Mouse (Mus musculus) small intestine, adult 2 months (tissue): ENCODE measurements around the gene Slc5a3. TPM values are rescaled to one million over a fixed set of nuclear protein-coding genes. Genes with fewer than 3 reads are reported as not detected.

Source experiments
- H3K27ac ChIP-seq: fragments of 200-500 bp; 2 replicates; pipeline ENCODE4 v1.5.1; 2012; ENCODE audit warnings: low read depth, low read length, control low read depth, inconsistent platforms; ENCODE audit not compliant: insufficient read depth
- H3K27me3 ChIP-seq: fragments of 200-500 bp; 2 replicates; pipeline ENCODE4 v1.6.1; 2012; ENCODE audit warnings: mild to moderate bottlenecking, moderate library complexity, low read length, inconsistent platforms; ENCODE audit not compliant: control insufficient read depth, insufficient read depth
- H3K36me3 ChIP-seq: fragments of 200-500 bp; 2 replicates; pipeline ENCODE4 v1.6.1; 2012; ENCODE audit warnings: mild to moderate bottlenecking, low read length, control low read depth, inconsistent platforms; ENCODE audit not compliant: control insufficient read depth, insufficient read depth
- H3K4me1 ChIP-seq: fragments of 200-500 bp; 2 replicates; pipeline ENCODE4 v1.6.1; 2012; ENCODE audit warnings: low read length, inconsistent platforms, mixed read lengths; ENCODE audit not compliant: control insufficient read depth, insufficient read depth, insufficient read length
- H3K4me3 ChIP-seq: fragments of 200-500 bp; 2 replicates; pipeline ENCODE4 v1.5.1; 2012; ENCODE audit warnings: low read depth, mild to moderate bottlenecking, control low read depth, inconsistent platforms, low read length, moderate library complexity
- CTCF ChIP-seq: fragments of 200-500 bp; IDR thresholded peaks from 2 replicates; pipeline ENCODE4 v1.5.1; 2012; ENCODE audit warnings: low read depth, mild to moderate bottlenecking, control low read depth, inconsistent platforms, low read length, moderate library complexity, mixed read lengths; ENCODE audit not compliant: insufficient replicate concordance, insufficient read length; ENCODE audit errors: extremely low read depth
- POLR2A ChIP-seq: fragments of 200-500 bp; IDR thresholded peaks from 2 replicates; pipeline ENCODE4 v1.6.1; 2012; ENCODE audit warnings: low read depth, mild to moderate bottlenecking, control low read depth, inconsistent platforms, low read length, moderate library complexity
- WGBS: fragments of 180-500 bp; shearing (Covaris S2); methylation state at CpG from one replicate; pipeline ENCODE4 v1.1.7; 2018; 5-methylcytosine and 5-hydroxymethylcytosine counted together
- polyA plus RNA-seq: library from polyadenylated mRNA; depleted of rRNA; stranded (reverse); fragments of >200 nt; gene quantifications from 2 replicates; pipeline ENCODE4 v1.2.3, GENCODE M21; 2012

Slc5a3 gene
- polyA plus RNA-seq, 1 experiment, result 0.24 TPM

DNA sequence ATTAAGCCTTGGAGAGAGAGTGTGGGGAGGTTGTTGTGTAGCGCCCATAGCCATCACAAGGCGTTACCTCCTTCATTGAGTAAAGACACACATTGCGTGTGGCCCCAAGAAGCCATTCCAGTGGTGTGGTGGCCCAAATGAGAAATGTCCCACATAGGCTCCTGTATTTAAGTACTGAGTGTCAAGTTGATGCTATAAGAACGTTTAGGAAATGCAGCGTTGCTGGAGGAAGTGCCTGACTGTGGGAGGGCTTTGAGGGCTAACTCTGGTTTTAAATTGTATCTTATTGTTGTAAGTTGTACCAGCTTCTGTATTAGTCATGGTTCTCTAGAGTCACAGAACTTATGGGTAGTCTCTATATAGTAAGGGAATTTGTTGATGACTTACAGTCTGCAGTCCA is 49.2 kb downstream of the Slc5a3 start:
- Histone ChIP-seq H3K4me3 (no peak overlapping the region), H3K27ac (no peak overlapping the region), H3K4me1 (peaks cover 2% of the 10 kb centered on the region; the same call in 1 of the 2 replicates), H3K27me3 (no peaks in the 10 kb centered on the region), H3K36me3 (peaks cover 3% of the 10 kb centered on the region; the same call in 1 of the 2 replicates)
- TF ChIP-seq POLR2A (no peak), CTCF (no peak)
- WGBS, result 89% methylated on average over 5 of the region's 5 CpGs

DNA sequence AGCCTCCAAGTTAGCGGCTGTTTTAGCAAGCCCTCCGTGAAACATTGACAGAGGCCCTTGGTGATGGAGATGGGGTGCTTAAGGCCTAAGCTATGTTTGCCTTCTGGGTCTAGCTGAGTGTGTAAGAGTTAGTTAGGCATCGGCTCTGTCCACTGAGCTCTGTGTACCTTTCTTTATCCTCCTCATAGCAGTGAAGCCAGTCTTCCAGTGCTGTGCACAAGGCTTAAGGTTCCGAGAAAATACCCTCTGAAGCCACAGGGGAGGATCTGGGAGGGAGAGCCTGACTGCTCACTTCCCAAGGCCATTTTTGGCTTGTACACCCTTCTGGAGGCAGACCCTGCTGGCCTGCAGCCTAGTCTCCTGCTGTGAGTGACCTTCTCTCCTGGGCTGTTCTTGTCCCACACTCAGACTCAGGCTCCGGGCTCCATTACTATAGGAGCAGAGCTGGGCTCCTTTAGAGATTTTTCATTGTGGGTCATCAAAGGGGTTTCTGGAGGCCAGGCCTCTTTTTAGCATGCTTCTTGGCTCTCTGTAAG is 56.7 kb downstream of the Slc5a3 start:
- peaks cover 2% of the 10 kb centered on the region; the same call in 1 of the 2 replicates for H3K4me1 ChIP-seq
- no peak overlapping the region for H3K27ac ChIP-seq
- H3K4me3 ChIP-seq, result no peak overlapping the region
- H3K27me3 ChIP-seq, result no peaks in the 10 kb centered on the region
- peaks cover 6% of the 10 kb centered on the region; the same call in 1 of the 2 replicates for H3K36me3 ChIP-seq
- no peak for TF ChIP-seq CTCF
- 87% methylated on average over 5 of the region's 5 CpGs for WGBS

DNA sequence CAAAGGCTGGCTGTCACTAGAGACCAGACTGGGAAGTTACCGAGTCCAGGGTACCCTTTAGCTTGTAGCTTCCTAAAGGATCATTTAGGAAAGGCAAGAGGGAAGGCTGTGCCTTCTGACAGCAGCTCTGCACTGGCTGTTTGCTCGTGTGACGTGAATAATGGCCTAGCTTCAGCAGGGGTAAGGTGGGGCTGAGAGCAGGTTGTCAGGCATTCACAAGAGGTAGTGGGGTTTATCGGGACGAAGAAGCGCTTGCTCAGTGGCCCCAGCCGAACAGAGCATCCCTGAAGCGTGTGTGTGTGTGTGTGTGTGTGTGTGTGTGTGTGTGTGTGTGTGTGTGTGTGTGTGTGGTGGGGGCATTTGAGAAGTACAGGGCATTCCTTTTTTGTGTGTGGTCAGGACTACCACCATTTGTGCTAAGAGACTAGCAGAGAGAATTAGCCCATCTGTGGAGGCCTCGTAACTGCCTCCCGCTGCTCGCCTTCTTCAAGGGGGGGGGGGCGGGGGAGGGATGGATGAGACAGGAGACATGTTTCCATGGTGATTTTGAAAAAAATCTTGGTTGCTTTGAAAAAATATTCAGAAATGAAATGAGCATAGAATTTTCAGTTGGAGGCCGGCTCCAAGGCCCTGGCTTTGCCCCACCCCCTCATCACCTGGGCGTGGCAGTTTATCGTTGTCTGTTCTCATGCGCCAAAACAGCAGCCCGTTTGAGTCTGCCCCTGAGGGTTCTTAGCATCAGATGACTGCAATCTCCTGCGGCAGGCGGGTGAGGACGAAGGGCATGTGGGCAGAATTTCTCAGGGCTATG is 57.7 kb downstream of the Slc5a3 start:
- WGBS, result 46% methylated on average over 20 of the region's 20 CpGs
- no peak overlapping the region for H3K4me3 ChIP-seq
- peaks cover 6% of the 10 kb centered on the region; the same call in 1 of the 2 replicates for H3K36me3 ChIP-seq
- H3K4me1 ChIP-seq, result no peaks in the 10 kb centered on the region; the same call in 1 of the 2 replicates
- TF ChIP-seq CTCF (no peak), POLR2A (no peak)
- H3K27ac ChIP-seq, result no peak overlapping the region
- H3K27me3 ChIP-seq, result no peaks in the 10 kb centered on the region

GRCm38 (mm10) chr16:92117337-92118209 is 59.5 kb downstream of the Slc5a3 start:
- H3K27ac ChIP-seq, result no peak overlapping the region
- TF ChIP-seq POLR2A (no peak), CTCF (no peak)
- no peak overlapping the region for H3K4me3 ChIP-seq
- no peaks in the 10 kb centered on the region for H3K27me3 ChIP-seq
- 0 out of 2 replicates have a peak, but pooled peaks cover under 1% of the 10 kb centered on the region for H3K36me3 ChIP-seq
- WGBS, result 88% methylated on average over 9 of the region's 9 CpGs
- H3K4me1 ChIP-seq, result no peaks in the 10 kb centered on the region; the same call in 1 of the 2 replicates

DNA sequence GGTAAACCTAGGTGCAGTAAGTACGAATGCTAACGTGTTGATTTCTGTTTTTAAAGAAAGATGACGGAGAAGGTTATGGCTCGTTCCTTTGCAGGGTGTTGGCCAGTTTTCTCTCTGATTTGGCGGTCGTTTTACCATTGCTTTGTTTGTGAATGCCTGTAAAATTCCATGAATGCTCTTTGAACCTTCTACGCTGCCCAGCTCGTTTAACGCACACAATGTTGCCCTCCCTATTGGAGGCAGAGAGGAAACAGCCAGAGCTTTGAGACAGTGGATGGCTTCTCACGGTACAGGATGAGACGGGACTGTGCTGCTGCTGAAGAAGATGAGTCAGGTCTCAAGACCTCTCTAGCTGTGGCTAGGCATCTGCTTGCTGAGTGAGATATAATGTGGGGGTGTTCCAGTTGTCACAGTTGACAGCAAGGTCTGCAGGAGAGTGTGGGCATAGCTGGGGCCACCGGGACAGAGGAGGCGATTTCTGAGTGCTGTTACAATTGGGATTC is 60.9 kb downstream of the Slc5a3 start:
- Histone ChIP-seq H3K4me3 (no peak overlapping the region), H3K27me3 (no peaks in the 10 kb centered on the region), H3K36me3 (no peaks in the 10 kb centered on the region), H3K27ac (no peak overlapping the region), H3K4me1 (no peaks in the 10 kb centered on the region; the same call in 1 of the 2 replicates)
- 41% methylated on average over 13 of the region's 13 CpGs for WGBS
- no peak for TF ChIP-seq POLR2A
- no peak for TF ChIP-seq CTCF

DNA sequence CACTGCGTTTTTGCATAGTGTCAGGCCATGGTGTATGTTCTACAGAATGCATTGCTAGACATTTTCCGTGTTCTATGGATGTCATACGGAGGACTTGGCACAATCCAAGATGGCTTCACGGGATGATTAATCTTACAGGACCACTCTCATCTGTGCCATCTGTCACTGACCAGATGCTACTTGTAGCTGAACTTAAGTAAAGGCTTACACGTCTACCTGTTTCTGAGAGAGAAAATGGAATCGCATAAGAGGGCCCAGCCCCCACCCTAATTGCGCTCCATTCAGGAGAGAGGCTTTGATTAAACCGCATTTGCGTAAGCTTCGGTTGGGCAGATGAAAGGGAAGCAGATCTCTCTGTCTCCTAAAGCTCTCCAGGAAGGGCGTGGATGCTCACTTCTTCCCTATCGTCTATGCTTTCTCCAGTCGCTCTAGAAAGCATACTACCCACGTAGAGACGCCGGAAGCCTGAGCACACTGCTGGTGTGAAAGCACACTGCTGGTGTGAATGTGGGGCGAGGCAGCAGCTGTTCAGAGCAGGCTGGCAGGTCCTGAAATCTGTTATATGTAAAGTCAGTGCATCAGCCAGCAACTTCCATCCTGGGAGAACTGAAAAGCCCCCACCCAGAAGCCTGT is 62.9 kb downstream of the Slc5a3 start:
- TF ChIP-seq POLR2A (no peak), CTCF (no peak)
- WGBS, result 86% methylated on average over 17 of the region's 17 CpGs
- Histone ChIP-seq H3K4me3 (no peak overlapping the region), H3K36me3 (no peaks in the 10 kb centered on the region), H3K4me1 (no peaks in the 10 kb centered on the region; the same call in 1 of the 2 replicates), H3K27ac (no peak overlapping the region), H3K27me3 (no peaks in the 10 kb centered on the region)
